Mouse (Mus musculus) cerebellum, postnatal 14 days (tissue): ENCODE measurements around the gene Kcnn1.
A peak's percentile ranks its signal among the peaks of the same experiment; 100 is the strongest.

Source experiments
- DNase-seq, 2 experiments: peaks; one replicate each; pipeline ENCODE4 v3.0.0; 2021; ENCODE audit warnings: mixed read lengths in 2 of 2

Gene Kcnn1

GRCm38 (mm10) chr8:70808955-70809701 lies 53.9 kb downstream of the Kcnn1 start:
- no peak for DNase-seq

GRCm38 (mm10) chr8:70808239-70808638 lies 54.8 kb downstream of the Kcnn1 start, which contains the start of gene Il12rb1:
Gene Il12rb1 (plus strand): TSS chr8:70808449.
- no peak for DNase-seq

GRCm38 (mm10) chr8:70807304-70807703 lies 55.8 kb downstream of the Kcnn1 start:
- no peak for DNase-seq

- DNase-seq, result no peak
These were observed 56.5 kb downstream of the Kcnn1 start for GRCm38 (mm10) chr8:70806541-70806940.

- DNase-seq, result peak; percentile 82 to 86
These were observed 58.4 kb downstream of the Kcnn1 start, which contains the start of gene Mast3 for GRCm38 (mm10) chr8:70804481-70805206. Gene Mast3 (minus strand): TSS chr8:70805054.

GRCm38 (mm10) chr8:70803761-70804480 lies 59.1 kb downstream of the Kcnn1 start:
- no peak for DNase-seq

GRCm38 (mm10) chr8:70802786-70803510 lies 60.1 kb downstream of the Kcnn1 start:
- DNase-seq, result no peak

GRCm38 (mm10) chr8:70801830-70802229 lies 61.2 kb downstream of the Kcnn1 start:
- no peak for DNase-seq

GRCm38 (mm10) chr8:70801156-70801555 lies 61.9 kb downstream of the Kcnn1 start:
- DNase-seq, result no peak

GRCm38 (mm10) chr8:70800648-70801047 lies 62.4 kb downstream of the Kcnn1 start:
- DNase-seq, result no peak

GRCm38 (mm10) chr8:70798281-70798680 lies 64.8 kb downstream of the Kcnn1 start:
- no peak for DNase-seq

- peak; percentile 77 to 84 for DNase-seq
These were observed 65.7 kb downstream of the Kcnn1 start for GRCm38 (mm10) chr8:70797081-70798070.

GRCm38 (mm10) chr8:70796403-70797080 lies 66.5 kb downstream of the Kcnn1 start:
- DNase-seq, result no peak

- no peak for DNase-seq
These were observed 67.7 kb downstream of the Kcnn1 start for GRCm38 (mm10) chr8:70795370-70795769.

- no peak for DNase-seq
These were observed 68.8 kb downstream of the Kcnn1 start for GRCm38 (mm10) chr8:70794215-70794614.

GRCm38 (mm10) chr8:70792700-70793099 lies 70.4 kb downstream of the Kcnn1 start:
- DNase-seq, result peak; percentile 77 to 86
